Mouse (Mus musculus) forebrain, embryonic 16.5 days (tissue): ENCODE measurements at regions not wholly inside any gene's neighbourhood (a gene's known extent, or its start where the extent isn't known, plus 50 kb on each side); places are given as distances from the start of the nearest gene placed in this dataset.
"Not testable (repeated sequence)": the region's sequence is repeated elsewhere in the genome, so short reads cannot be mapped to it uniquely, and the experiment has no call there.

Source experiments
- ATAC-seq: fragments of 200-750 bp; cut with Nextera tagmentation; 2 replicates; pipeline ENCODE4 v1.8.0; 2017; ENCODE audit warnings: mild to moderate bottlenecking, moderate library complexity
- H3K27ac ChIP-seq: fragments of 300-500 bp; sonication (generic); 2 replicates; pipeline ENCODE4 v1.5.1; 2014; ENCODE audit warnings: low read length, control low read depth
- H3K27me3 ChIP-seq: fragments of 300-500 bp; sonication (generic); replicated peaks from 2 replicates; pipeline ENCODE4 v1.6.1; 2014; ENCODE audit warnings: low read length; ENCODE audit not compliant: control insufficient read depth, insufficient read depth
- H3K36me3 ChIP-seq: fragments of 300-500 bp; sonication (generic); 2 replicates; pipeline ENCODE4 v1.6.1; 2014; ENCODE audit not compliant: control insufficient read depth, insufficient read depth
- H3K4me1 ChIP-seq: fragments of 300-500 bp; sonication (generic); replicated peaks from 2 replicates; pipeline ENCODE4 v1.6.1; 2014; ENCODE audit warnings: low read length; ENCODE audit not compliant: control insufficient read depth, insufficient read depth
- H3K4me2 ChIP-seq: fragments of 300-500 bp; sonication (generic); 2 replicates; pipeline ENCODE4 v1.6.1; 2014; ENCODE audit warnings: mild to moderate bottlenecking, low read length, control low read depth
- H3K4me3 ChIP-seq: fragments of 300-500 bp; sonication (generic); replicated peaks from 2 replicates; pipeline ENCODE4 v1.5.1; 2014; ENCODE audit warnings: mild to moderate bottlenecking, low read length, control low read depth
- H3K9ac ChIP-seq: fragments of 300-500 bp; sonication (generic); replicated peaks from 2 replicates; pipeline ENCODE4 v1.6.1; 2014; ENCODE audit warnings: low read depth, low read length, control low read depth
- H3K9me3 ChIP-seq: fragments of 300-500 bp; sonication (generic); 2 replicates; pipeline ENCODE4 v1.6.1; 2016; ENCODE audit warnings: low read length; ENCODE audit not compliant: control insufficient read depth
- WGBS: fragments of 180-500 bp; shearing (Covaris S2); extraction: QIAGEN DNeasy Blood & Tissue Kit; methylation state at CpG from one replicate; pipeline ENCODE4 v1.1.7; 2014; 5-methylcytosine and 5-hydroxymethylcytosine counted together

GRCm38 (mm10) chr6:12876366-12876765, 127.2 kb upstream of the Thsd7a start:
- ATAC-seq: no peak
- H3K9me3 ChIP-seq: no peaks in the 10 kb centered on the region
- H3K4me3 ChIP-seq: no peak overlapping the region
- 29% methylated on average over 4 of the region's 4 CpGs for WGBS
- no peak overlapping the region for H3K27ac ChIP-seq
- H3K4me2 ChIP-seq: no peak overlapping the region
- no peaks in the 10 kb centered on the region for H3K36me3 ChIP-seq
- H3K9ac ChIP-seq: no peak overlapping the region
- no peaks in the 10 kb centered on the region for H3K27me3 ChIP-seq
- no peaks in the 10 kb centered on the region for H3K4me1 ChIP-seq

- no peak overlapping the region for H3K4me3 ChIP-seq
- no peaks in the 10 kb centered on the region for H3K4me1 ChIP-seq
- no peak overlapping the region for H3K9ac ChIP-seq
- WGBS: 87% methylated on average over 4 of the region's 4 CpGs
- H3K9me3 ChIP-seq: no peaks in the 10 kb centered on the region
- no peaks in the 10 kb centered on the region for H3K36me3 ChIP-seq
- no peak overlapping the region for H3K27ac ChIP-seq
- no peaks in the 10 kb centered on the region for H3K27me3 ChIP-seq
- H3K4me2 ChIP-seq: no peak overlapping the region
- ATAC-seq: no peak
Observed at GRCm38 (mm10) chr6:12868251-12868650, 119.0 kb upstream of the Thsd7a start.

GRCm38 (mm10) chr6:12852041-12852440, 102.8 kb upstream of the Thsd7a start:
- Histone ChIP-seq H3K9me3 (no peaks in the 10 kb centered on the region), H3K4me1 (no peaks in the 10 kb centered on the region), H3K36me3 (no peaks in the 10 kb centered on the region), H3K4me2 (no peak overlapping the region), H3K27ac (no peak overlapping the region), H3K9ac (no peak overlapping the region), H3K4me3 (no peak overlapping the region), H3K27me3 (no peaks in the 10 kb centered on the region)
- 95% methylated on average over 1 of the region's 1 CpGs for WGBS
- no peak for ATAC-seq

GRCm38 (mm10) chr6:12835079-12835478, 85.9 kb upstream of the Thsd7a start:
- H3K4me2 ChIP-seq, H3K27me3 ChIP-seq, H3K4me3 ChIP-seq, H3K27ac ChIP-seq, H3K9ac ChIP-seq, H3K4me1 ChIP-seq, H3K9me3 ChIP-seq, H3K36me3 ChIP-seq, ATAC-seq: not testable (repeated sequence)
- WGBS: 38% methylated on average over 3 of the region's 3 CpGs

DNA sequence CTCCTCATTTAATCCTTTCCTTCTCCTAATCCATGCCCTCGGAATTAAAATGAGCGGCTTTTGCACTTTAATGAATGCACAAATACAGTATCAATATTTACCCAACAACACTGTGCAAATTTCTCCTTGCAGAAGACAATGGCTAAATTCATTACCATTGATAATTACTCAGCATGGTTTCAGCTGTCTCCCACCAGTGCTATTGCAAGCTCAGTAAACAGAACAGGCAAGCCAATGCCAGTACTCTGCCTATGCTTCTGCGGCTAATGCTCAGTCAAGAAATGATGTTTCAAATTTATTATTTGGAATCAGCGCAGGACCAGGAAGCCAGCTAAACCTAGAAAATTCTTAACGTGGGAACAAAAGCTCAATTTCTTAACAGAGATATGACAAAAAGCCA, 84.1 kb upstream of the Thsd7a start:
- peak; percentile 87 for ATAC-seq
- WGBS: 16% methylated on average over 5 of the region's 5 CpGs
- no peaks in the 10 kb centered on the region for H3K27me3 ChIP-seq
- no peak overlapping the region for H3K4me3 ChIP-seq
- no peaks in the 10 kb centered on the region for H3K36me3 ChIP-seq
- H3K27ac ChIP-seq: no peak overlapping the region
- no peak overlapping the region for H3K4me2 ChIP-seq
- no peak overlapping the region for H3K9ac ChIP-seq
- H3K4me1 ChIP-seq: no peaks in the 10 kb centered on the region; the same call in 1 of the 2 replicates
- no peaks in the 10 kb centered on the region for H3K9me3 ChIP-seq

GRCm38 (mm10) chr6:12831916-12832315, 82.7 kb upstream of the Thsd7a start:
- H3K27ac ChIP-seq: no peak overlapping the region
- H3K4me1 ChIP-seq: no peaks in the 10 kb centered on the region; the same call in 1 of the 2 replicates
- ATAC-seq: no peak

GRCm38 (mm10) chr6:12831485-12831884, 82.3 kb upstream of the Thsd7a start:
- Histone ChIP-seq H3K4me1 (no peaks in the 10 kb centered on the region; the same call in 1 of the 2 replicates), H3K36me3 (no peaks in the 10 kb centered on the region), H3K27me3 (no peaks in the 10 kb centered on the region), H3K27ac (no peak overlapping the region), H3K9me3 (no peaks in the 10 kb centered on the region), H3K9ac (no peak overlapping the region), H3K4me2 (no peak overlapping the region), H3K4me3 (no peak overlapping the region)
- no peak for ATAC-seq
- 84% methylated on average over 2 of the region's 2 CpGs for WGBS

More at GRCm38 (mm10) chr6:12831916-12832315, 82.7 kb upstream of the Thsd7a start:
- no peak overlapping the region for H3K4me2 ChIP-seq
- H3K9ac ChIP-seq: no peak overlapping the region
- H3K9me3 ChIP-seq: no peaks in the 10 kb centered on the region
- H3K36me3 ChIP-seq: no peaks in the 10 kb centered on the region
- no peak overlapping the region for H3K4me3 ChIP-seq
- no peaks in the 10 kb centered on the region for H3K27me3 ChIP-seq

DNA sequence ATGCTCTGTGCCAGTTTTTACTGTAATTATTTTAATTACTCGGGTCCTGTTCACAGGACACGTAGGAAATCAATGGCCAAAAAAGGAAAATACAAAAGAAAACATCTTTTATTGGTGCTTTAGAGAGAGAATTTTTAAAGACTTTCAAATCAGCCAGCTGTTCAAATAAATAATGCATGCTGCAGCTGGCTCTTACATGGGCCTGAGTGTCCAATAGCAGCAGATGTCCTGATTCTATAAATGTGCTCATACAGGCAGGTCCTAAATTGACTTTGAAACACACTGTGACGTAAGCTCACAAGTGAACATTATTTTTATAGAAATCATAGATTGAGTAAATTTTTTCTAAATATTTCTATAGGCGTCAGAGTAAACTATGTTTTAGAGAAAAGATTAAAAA, 78.5 kb upstream of the Thsd7a start:
- peak; percentile 52; the same call in 1 of the 2 replicates for ATAC-seq
- 48% methylated on average over 4 of the region's 4 CpGs for WGBS
- H3K27me3 ChIP-seq: no peaks in the 10 kb centered on the region
- H3K9me3 ChIP-seq: no peaks in the 10 kb centered on the region
- H3K4me2 ChIP-seq: no peak overlapping the region
- no peak overlapping the region for H3K27ac ChIP-seq
- no peak overlapping the region for H3K9ac ChIP-seq
- no peaks in the 10 kb centered on the region for H3K4me1 ChIP-seq
- H3K4me3 ChIP-seq: no peak overlapping the region
- no peaks in the 10 kb centered on the region for H3K36me3 ChIP-seq

GRCm38 (mm10) chr6:12814972-12815770, 66.0 kb upstream of the Thsd7a start:
- Histone ChIP-seq H3K4me2 (no peak overlapping the region), H3K4me3 (no peak overlapping the region), H3K27ac (no peak overlapping the region), H3K36me3 (no peaks in the 10 kb centered on the region), H3K9me3 (no peaks in the 10 kb centered on the region), H3K9ac (no peak overlapping the region), H3K27me3 (no peaks in the 10 kb centered on the region), H3K4me1 (no peaks in the 10 kb centered on the region)
- WGBS: 44% methylated on average over 4 of the region's 4 CpGs
- no peak for ATAC-seq

DNA sequence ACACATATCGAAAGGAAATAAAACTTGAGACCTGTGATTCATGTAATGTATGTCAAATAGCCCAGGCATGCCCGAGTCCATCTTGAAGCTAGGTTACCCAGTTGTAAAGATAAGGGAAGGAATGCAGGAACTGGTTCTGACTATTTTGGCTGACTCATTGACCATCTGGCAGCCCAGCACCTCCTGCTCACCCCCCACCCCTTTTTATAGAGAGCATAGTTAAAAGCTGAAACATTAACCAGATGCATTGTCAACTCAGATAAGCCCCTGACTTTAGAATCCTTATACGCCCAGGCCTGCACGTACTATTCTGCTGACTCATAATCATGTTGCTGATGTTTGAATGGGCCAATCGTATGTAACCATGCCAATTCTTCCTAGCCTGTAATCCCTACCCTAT, 64.6 kb upstream of the Thsd7a start:
- not testable (repeated sequence) for H3K9me3 ChIP-seq, ATAC-seq, H3K4me2 ChIP-seq, H3K9ac ChIP-seq, H3K36me3 ChIP-seq, H3K4me3 ChIP-seq, H3K27ac ChIP-seq, H3K27me3 ChIP-seq, H3K4me1 ChIP-seq
- WGBS: 85% methylated on average over 5 of the region's 5 CpGs
